32 mouse cellular contexts compared by ENCODE assay signal in genomic region chr4:43082458-43082857, GRCm38 (mm10).
"Had no signal": no experiment of that assay in that cellular context is flagged by ENCODE, and none has a peak within 500 bp of the region (broad histone marks: within the 10 kb centered on the region; RNA-seq: fewer than 3 reads in every experiment).

No protein-coding gene starts in this region.

- ATAC-seq: liver, embryonic 12.5 days; liver, postnatal 0 days; lung, postnatal 0 days; midbrain, embryonic 13.5 days; midbrain, embryonic 15.5 days; midbrain, embryonic 16.5 days had no signal

- H3K4me1 ChIP-seq: limb, embryonic 10.5 days; limb, embryonic 12.5 days; limb, embryonic 13.5 days; liver, embryonic 12.5 days; liver, embryonic 13.5 days; liver, embryonic 15.5 days; lung, embryonic 15.5 days; megakaryocyte, embryonic 14.5 days; midbrain, embryonic 10.5 days; midbrain, embryonic 12.5 days; midbrain, embryonic 13.5 days; midbrain, embryonic 15.5 days; neural tube, embryonic 12.5 days had no signal

- H3K4me3 ChIP-seq: limb, embryonic 10.5 days; limb, embryonic 12.5 days; limb, embryonic 13.5 days; limb, embryonic 15.5 days; liver, embryonic 12.5 days; liver, embryonic 13.5 days; liver, embryonic 15.5 days; lung, embryonic 15.5 days; megakaryocyte, embryonic 14.5 days; midbrain, embryonic 10.5 days; midbrain, embryonic 12.5 days; midbrain, embryonic 13.5 days; midbrain, embryonic 15.5 days; myocyte; neural tube, embryonic 12.5 days had no signal

- DNase-seq: left cerebral cortex, postnatal 4 days; liver; liver, embryonic 13.5 days; liver, postnatal 0 days; lung, adult 18-20 months; lung, adult 2 months; lung, embryonic 14.5 days; lung, postnatal 10 days; lung, postnatal 14 days; lung, postnatal 36 days; lung, postnatal 4 days; midbrain, embryonic 14.5 days had no signal

- H3K9me3 ChIP-seq: limb, embryonic 10.5 days; limb, embryonic 12.5 days; limb, embryonic 13.5 days; limb, embryonic 15.5 days; liver, embryonic 12.5 days; liver, embryonic 13.5 days; liver, embryonic 15.5 days; lung, embryonic 15.5 days; megakaryocyte, embryonic 14.5 days; midbrain, embryonic 10.5 days; midbrain, embryonic 12.5 days; midbrain, embryonic 13.5 days; midbrain, embryonic 15.5 days; neural tube, embryonic 12.5 days had no signal

- H3K27me3 ChIP-seq: limb, embryonic 12.5 days; limb, embryonic 13.5 days; limb, embryonic 15.5 days; liver, embryonic 12.5 days; liver, embryonic 13.5 days; lung, embryonic 15.5 days; midbrain, embryonic 12.5 days; midbrain, embryonic 13.5 days; midbrain, embryonic 15.5 days; neural tube, embryonic 12.5 days had no signal

- H3K36me3 ChIP-seq: limb, embryonic 10.5 days; limb, embryonic 12.5 days; limb, embryonic 13.5 days; limb, embryonic 15.5 days; liver, embryonic 12.5 days; liver, embryonic 13.5 days; liver, embryonic 15.5 days; lung, embryonic 15.5 days; midbrain, embryonic 10.5 days; midbrain, embryonic 12.5 days; midbrain, embryonic 13.5 days; midbrain, embryonic 15.5 days; neural tube, embryonic 12.5 days had no signal

- H3K27ac ChIP-seq: limb, embryonic 10.5 days; limb, embryonic 12.5 days; limb, embryonic 13.5 days; limb, embryonic 15.5 days; liver, embryonic 12.5 days; liver, embryonic 13.5 days; liver, embryonic 14.5 days; liver, embryonic 15.5 days; lung, embryonic 15.5 days; macrophage; midbrain, embryonic 10.5 days; midbrain, embryonic 12.5 days; midbrain, embryonic 13.5 days; midbrain, embryonic 15.5 days; neural tube, embryonic 12.5 days had no signal

- H3K4me2 ChIP-seq: limb, embryonic 12.5 days; limb, embryonic 13.5 days; limb, embryonic 15.5 days; liver, embryonic 11.5 days; liver, embryonic 12.5 days; liver, embryonic 13.5 days; liver, embryonic 15.5 days; lung, embryonic 14.5 days; lung, embryonic 15.5 days; midbrain, embryonic 11.5 days; midbrain, embryonic 12.5 days; midbrain, embryonic 13.5 days; midbrain, embryonic 15.5 days; neural tube, embryonic 12.5 days had no signal

- H3K9ac ChIP-seq: limb, embryonic 12.5 days; limb, embryonic 13.5 days; limb, embryonic 15.5 days; liver, embryonic 12.5 days; liver, embryonic 13.5 days; liver, embryonic 14.5 days; liver, embryonic 15.5 days; liver, postnatal 0 days; lung, embryonic 14.5 days; lung, embryonic 15.5 days; midbrain, embryonic 12.5 days; midbrain, embryonic 13.5 days; midbrain, embryonic 15.5 days; neural tube, embryonic 12.5 days had no signal
